Mouse (Mus musculus): ENCODE measurements around the gene Kdm2b. TPM values are rescaled to one million over a fixed set of nuclear protein-coding genes. Genes with fewer than 3 reads are reported as not detected.

The Kdm2b gene
- polyA plus RNA-seq (2016; fragmentation: Nextera tagmentation; extraction: Ambion mirVana) = 88.1 and 92.1 TPM in 2 replicates

DNA sequence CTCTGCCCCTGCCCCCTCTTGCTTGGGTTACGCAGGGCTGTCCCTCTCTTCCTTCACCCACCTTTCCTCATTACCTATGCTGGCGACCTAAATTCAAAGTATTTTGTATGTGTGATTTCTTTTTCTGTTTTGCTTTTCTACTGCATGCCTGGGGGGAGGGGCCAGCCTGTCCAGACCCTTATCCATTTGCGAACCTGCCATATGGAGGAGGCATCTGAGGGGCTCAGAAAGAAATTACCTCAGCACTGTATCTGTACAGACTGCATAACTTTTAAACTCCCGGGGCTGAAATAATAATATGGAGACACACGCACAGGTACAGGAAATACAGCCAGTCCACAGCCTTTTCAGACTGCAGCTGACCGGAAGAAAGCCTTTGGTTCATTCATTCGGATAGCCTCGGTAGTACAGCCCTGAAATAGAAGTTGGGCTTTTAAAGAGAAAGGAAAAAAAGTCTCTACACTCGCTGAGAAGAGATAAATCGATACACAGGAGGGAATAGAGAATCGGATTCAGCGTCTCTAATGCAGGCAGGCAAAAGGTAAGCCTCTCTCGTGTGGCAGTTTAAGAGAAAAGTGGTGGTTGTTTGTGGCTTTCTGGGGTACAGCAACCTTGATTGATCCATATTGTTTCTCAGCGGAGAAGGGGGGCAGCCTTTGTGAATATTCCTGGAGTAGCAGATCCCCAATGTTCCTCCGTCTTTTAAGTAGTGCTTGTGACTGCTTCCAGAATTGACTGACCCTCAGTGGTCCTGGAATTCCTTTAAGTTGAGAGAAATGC lies at the start of gene Kdm2b:
Gene Kdm2b, minus strand, starts transcription at position 273 of the 780 bp plus-strand sequence.
- Histone ChIP-seq H3K27me3 (replicated peaks; ENCODE audit: low read depth, poor library complexity, severe bottlenecking) (no peaks in the 10 kb centered on the region), H3K4me3 (peak within 1 kb of the TSS; percentile 83), H3K27ac (replicated peaks) (peak within 1 kb of the TSS; percentile 98), H3K4me1 (peaks cover 89% of the 10 kb centered on the region), H3K36me3 (replicated peaks) (no peaks in the 10 kb centered on the region), H3K9me3 (no peaks in the 10 kb centered on the region)
- WGBS = 2% methylated on average over 15 of the region's 15 CpGs
- no peak for DNase-seq (ENCODE audit: low spot score)

DNA sequence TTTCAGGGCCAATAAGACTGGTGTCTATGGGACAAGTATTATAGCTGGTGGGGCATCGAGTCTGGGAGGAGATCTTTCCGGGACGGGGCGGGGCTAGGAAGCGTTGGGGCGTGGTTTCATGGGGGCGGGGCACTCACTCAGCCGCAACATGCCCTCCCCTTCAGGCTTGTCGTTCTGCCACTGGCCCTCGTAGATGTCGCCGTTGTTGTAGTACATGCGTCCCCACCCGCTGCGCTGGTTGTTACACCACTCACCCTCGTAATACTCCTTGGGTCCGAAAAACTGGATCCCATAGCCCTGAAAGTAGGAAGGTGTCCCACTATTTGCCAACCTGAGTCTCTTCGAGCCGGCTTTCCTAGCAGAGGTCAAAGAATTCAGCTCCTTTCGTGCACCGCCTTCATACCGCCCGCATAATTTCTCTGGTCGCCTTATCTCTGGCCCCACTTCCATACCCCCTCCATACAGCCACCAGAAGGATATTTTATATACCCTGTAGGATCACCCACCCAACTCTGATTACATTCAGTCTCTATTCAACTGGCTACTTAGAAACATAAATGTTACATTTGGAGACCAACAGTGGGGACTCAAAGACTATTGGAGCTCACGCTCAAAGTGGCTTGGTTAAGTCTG lies 49.6 kb upstream of the Kdm2b start:
- peak; percentile 72 for DNase-seq (ENCODE audit: low spot score)
- 3% methylated on average over 25 of the region's 25 CpGs for WGBS
- Histone ChIP-seq H3K4me1 (peaks cover 21% of the 10 kb centered on the region), H3K36me3 (replicated peaks) (no peaks in the 10 kb centered on the region), H3K27ac (replicated peaks) (0 out of 2 replicates have a peak overlapping the region, but pooled peaks have one; percentile 16), H3K4me3 (peak overlapping the region; percentile 55), H3K9me3 (no peaks in the 10 kb centered on the region), H3K27me3 (replicated peaks; ENCODE audit: low read depth, poor library complexity, severe bottlenecking) (0 out of 2 replicates have a peak, but pooled peaks cover 6% of the 10 kb centered on the region)

DNA sequence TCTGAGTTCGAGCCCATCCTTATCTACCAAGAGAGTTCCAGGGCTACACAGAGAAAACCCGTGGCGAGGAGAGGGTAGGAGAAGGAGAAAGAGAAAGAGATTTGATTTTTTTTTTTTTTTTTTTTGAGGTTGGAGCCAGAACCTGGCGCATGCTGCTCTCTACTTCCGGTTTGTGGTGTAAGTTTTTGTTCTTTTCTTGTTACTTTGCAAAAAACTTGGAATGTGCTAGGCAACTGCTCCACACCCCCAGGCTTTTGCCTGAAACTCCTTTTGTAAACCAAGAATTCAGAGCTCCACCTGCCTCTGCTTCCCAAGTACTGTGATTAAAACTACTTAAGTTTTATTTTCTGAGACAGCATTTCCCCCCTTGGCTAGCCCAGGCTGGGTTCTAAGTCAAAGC lies 48.5 kb upstream of the Kdm2b start:
- H3K27ac ChIP-seq (replicated peaks) = no peak overlapping the region
- WGBS = 89% methylated on average over 5 of the region's 5 CpGs
- H3K4me1 ChIP-seq = peaks cover 21% of the 10 kb centered on the region
- 0 out of 2 replicates have a peak, but pooled peaks cover 6% of the 10 kb centered on the region for H3K27me3 ChIP-seq (replicated peaks; ENCODE audit: low read depth, poor library complexity, severe bottlenecking)
- H3K4me3 ChIP-seq = no peak overlapping the region
- no peaks in the 10 kb centered on the region for H3K9me3 ChIP-seq
- H3K36me3 ChIP-seq (replicated peaks) = no peaks in the 10 kb centered on the region
- no peak for DNase-seq (ENCODE audit: low spot score)

DNA sequence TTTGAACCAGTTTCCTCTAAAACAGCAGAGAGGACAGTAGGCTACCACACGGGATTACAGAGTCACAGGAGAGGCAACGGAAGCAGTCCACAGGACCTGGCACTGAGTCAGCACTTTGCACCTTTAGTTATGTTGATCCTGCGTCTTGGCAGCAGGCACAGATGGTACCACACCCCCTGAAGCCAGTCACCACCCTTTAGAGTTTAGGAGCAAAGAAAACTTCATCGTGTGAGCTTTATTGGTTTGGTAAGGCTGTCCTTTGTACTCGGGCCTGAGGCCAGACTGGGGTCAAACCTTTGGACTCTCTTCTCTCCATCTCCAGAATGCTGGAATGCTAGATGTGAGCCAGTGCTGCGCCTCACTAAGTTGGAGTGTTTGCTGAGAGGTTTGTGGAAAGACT lies 45.9 kb upstream of the Kdm2b start:
- H3K36me3 ChIP-seq (replicated peaks) = peaks cover 18% of the 10 kb centered on the region
- H3K27me3 ChIP-seq (replicated peaks; ENCODE audit: low read depth, poor library complexity, severe bottlenecking) = 0 out of 2 replicates have a peak, but pooled peaks cover 3% of the 10 kb centered on the region
- H3K4me1 ChIP-seq = peaks cover 16% of the 10 kb centered on the region
- DNase-seq (ENCODE audit: low spot score) = peak; percentile 10
- H3K4me3 ChIP-seq = no peak overlapping the region
- WGBS = 42% methylated on average over 6 of the region's 6 CpGs
- peaks cover 4% of the 10 kb centered on the region; the same call in 1 of the 2 replicates for H3K9me3 ChIP-seq
- H3K27ac ChIP-seq (replicated peaks) = no peak overlapping the region

DNA sequence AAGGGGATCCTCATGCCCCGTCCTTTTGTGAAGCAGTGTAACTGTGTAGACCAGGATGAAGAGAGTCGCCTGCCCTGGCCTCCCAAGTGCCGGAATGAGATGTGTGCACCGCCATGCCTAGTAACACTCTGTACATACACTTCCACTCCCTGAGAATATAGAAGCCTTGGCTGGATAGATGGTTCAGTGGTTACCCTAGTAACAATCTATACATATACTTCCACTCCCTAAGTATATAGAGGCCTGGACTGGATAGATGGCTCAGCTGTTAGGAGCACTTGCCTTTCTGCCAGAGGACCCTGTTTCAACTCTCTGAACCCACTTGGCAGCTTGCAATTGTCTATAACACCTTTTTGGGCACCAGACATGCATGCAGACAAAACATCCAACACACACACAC lies 45.5 kb upstream of the Kdm2b start:
- no peak overlapping the region for H3K27ac ChIP-seq (replicated peaks)
- H3K4me3 ChIP-seq = no peak overlapping the region
- 0 out of 2 replicates have a peak, but pooled peaks cover 3% of the 10 kb centered on the region for H3K27me3 ChIP-seq (replicated peaks; ENCODE audit: low read depth, poor library complexity, severe bottlenecking)
- peaks cover 16% of the 10 kb centered on the region for H3K4me1 ChIP-seq
- peaks cover 4% of the 10 kb centered on the region; the same call in 1 of the 2 replicates for H3K9me3 ChIP-seq
- H3K36me3 ChIP-seq (replicated peaks) = peaks cover 22% of the 10 kb centered on the region
- WGBS = 91% methylated on average over 4 of the region's 4 CpGs
- no peak for DNase-seq (ENCODE audit: low spot score)

DNA sequence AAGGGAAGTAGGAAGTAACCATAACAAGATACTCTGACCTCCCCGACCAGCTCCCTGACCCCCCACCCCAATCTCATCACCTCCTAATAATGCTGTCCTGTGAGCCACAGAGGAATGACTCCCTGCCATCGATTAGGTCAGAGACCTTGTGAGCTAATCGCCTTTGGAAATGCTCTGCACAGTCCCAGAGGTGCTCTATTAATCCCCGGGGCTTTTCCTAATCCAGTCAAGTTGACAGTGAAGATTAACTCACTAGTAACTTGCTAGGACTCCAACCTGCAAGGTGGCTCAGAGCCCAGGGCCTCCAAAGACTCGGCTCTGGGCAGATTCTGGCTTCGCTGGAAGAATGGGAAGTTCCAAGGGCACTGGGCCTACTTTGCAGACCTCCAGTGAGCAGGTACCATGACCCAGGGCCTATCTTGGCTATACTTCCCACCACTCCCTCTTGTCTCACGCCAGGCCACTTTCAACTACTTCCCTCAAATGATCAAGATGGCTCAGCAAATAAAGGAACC lies 44.1 kb upstream of the Kdm2b start:
- WGBS = 69% methylated on average over 7 of the region's 7 CpGs
- peaks cover 5% of the 10 kb centered on the region; the same call in 1 of the 2 replicates for H3K4me1 ChIP-seq
- DNase-seq (ENCODE audit: low spot score) = no peak
- peaks cover 4% of the 10 kb centered on the region; the same call in 1 of the 2 replicates for H3K9me3 ChIP-seq
- peaks cover 36% of the 10 kb centered on the region for H3K36me3 ChIP-seq (replicated peaks)
- H3K27ac ChIP-seq (replicated peaks) = no peak overlapping the region
- H3K27me3 ChIP-seq (replicated peaks; ENCODE audit: low read depth, poor library complexity, severe bottlenecking) = 0 out of 2 replicates have a peak, but pooled peaks cover 3% of the 10 kb centered on the region
- H3K4me3 ChIP-seq = no peak overlapping the region

DNA sequence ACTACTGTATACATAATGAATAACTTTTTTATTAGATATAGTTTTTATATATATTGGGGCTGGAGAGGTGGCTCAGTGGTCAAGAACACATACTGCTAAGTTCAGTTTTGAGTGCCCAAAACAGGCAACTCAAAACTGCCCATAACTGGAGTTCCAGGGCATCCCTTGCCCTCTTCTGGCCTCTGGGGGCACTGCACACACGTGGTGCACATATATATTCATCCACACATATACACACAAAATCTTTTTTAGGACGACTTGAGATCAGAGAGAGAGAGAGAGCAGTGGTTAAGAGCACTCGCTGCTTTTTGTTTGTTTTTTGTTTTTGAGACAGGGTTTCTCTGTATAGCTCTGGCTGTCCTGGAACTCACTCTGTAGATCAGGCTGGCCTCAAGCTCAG lies 41.7 kb upstream of the Kdm2b start:
- H3K36me3 ChIP-seq (replicated peaks) = peaks cover 36% of the 10 kb centered on the region
- 87% methylated on average over 3 of the region's 3 CpGs for WGBS
- H3K27me3 ChIP-seq (replicated peaks; ENCODE audit: low read depth, poor library complexity, severe bottlenecking) = no peaks in the 10 kb centered on the region
- peaks cover 4% of the 10 kb centered on the region; the same call in 1 of the 2 replicates for H3K9me3 ChIP-seq
- H3K27ac ChIP-seq (replicated peaks) = no peak overlapping the region
- no peak overlapping the region for H3K4me3 ChIP-seq
- DNase-seq (ENCODE audit: low spot score) = no peak
- H3K4me1 ChIP-seq = peaks cover 17% of the 10 kb centered on the region

DNA sequence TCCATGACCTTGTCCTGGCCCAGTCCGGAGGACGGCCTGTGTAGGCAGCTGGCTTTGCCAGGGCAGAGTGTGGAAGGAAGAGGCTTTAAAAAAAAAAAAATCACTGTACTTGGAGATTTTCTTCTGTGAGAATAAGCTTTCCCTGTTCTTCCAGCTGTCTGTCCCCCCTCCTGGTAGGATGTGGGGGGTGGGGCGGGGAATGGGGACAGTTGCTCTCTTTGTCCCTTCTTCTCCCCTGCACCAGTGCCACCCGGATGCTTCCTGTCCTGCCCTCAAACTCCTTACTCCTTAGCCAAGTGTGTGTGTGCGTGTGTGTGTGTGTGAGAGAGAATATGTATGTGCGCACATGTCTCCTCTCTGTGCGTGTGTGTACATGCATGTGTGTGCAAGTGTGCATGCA lies 40.1 kb upstream of the Kdm2b start:
- WGBS = 64% methylated on average over 7 of the region's 7 CpGs
- Histone ChIP-seq H3K36me3 (replicated peaks) (peaks cover 41% of the 10 kb centered on the region), H3K27me3 (replicated peaks; ENCODE audit: low read depth, poor library complexity, severe bottlenecking) (no peaks in the 10 kb centered on the region), H3K9me3 (peaks cover 4% of the 10 kb centered on the region; the same call in 1 of the 2 replicates), H3K4me3 (no peak overlapping the region), H3K27ac (replicated peaks) (no peak overlapping the region), H3K4me1 (peaks cover 19% of the 10 kb centered on the region)
- DNase-seq (ENCODE audit: low spot score) = no peak

DNA sequence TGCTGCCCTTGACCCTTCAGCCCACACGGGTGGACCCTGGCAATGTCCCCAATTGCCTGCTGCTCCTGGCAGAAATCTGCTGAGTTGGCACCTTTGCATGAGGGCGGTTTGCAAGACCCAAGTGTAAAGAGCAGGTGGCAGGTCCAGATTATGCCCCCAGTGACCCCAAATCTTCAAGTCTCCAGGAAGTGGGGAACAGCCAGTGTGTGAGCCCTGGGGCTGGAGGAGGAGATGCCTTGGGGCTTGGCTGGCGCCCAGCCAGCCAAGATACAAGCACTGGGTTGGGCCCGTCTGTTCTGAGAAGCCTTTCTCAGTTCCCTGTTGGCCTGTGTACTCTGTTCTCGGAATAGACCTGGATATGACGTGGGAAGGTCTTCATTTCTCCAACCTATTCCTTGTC lies 37.8 kb upstream of the Kdm2b start:
- H3K9me3 ChIP-seq = peaks cover 4% of the 10 kb centered on the region; the same call in 1 of the 2 replicates
- H3K4me3 ChIP-seq = no peak overlapping the region
- DNase-seq (ENCODE audit: low spot score) = no peak
- H3K36me3 ChIP-seq (replicated peaks) = peaks cover 40% of the 10 kb centered on the region
- no peaks in the 10 kb centered on the region for H3K27me3 ChIP-seq (replicated peaks; ENCODE audit: low read depth, poor library complexity, severe bottlenecking)
- WGBS = 77% methylated on average over 6 of the region's 6 CpGs
- no peak overlapping the region for H3K27ac ChIP-seq (replicated peaks)
- peaks cover 19% of the 10 kb centered on the region for H3K4me1 ChIP-seq

DNA sequence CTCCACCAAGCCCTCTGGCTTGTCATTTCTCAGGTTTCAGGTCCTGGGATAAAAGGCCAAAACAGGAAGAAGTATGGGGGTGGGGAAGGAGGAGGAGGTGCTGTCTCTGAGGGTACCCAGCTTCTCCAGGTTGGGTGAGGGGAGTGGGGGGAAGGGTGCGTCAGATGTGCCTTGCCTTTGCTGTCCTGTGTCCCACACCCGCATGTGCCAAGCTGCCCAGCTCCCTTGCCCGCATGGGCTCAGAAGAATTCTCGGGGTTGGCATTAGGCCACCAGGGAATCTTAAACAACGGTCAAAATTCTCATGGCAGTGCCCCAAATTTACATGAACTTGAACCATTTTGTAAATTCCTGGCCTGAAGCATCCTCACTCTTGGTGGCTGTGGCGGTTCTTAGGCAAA lies 36.8 kb upstream of the Kdm2b start:
- Histone ChIP-seq H3K4me3 (no peak overlapping the region), H3K4me1 (peaks cover 19% of the 10 kb centered on the region), H3K36me3 (replicated peaks) (peaks cover 30% of the 10 kb centered on the region), H3K27me3 (replicated peaks; ENCODE audit: low read depth, poor library complexity, severe bottlenecking) (no peaks in the 10 kb centered on the region), H3K27ac (replicated peaks) (no peak overlapping the region), H3K9me3 (peaks cover under 1% of the 10 kb centered on the region; the same call in 1 of the 2 replicates)
- WGBS = 61% methylated on average over 6 of the region's 6 CpGs
- DNase-seq (ENCODE audit: low spot score) = no peak

DNA sequence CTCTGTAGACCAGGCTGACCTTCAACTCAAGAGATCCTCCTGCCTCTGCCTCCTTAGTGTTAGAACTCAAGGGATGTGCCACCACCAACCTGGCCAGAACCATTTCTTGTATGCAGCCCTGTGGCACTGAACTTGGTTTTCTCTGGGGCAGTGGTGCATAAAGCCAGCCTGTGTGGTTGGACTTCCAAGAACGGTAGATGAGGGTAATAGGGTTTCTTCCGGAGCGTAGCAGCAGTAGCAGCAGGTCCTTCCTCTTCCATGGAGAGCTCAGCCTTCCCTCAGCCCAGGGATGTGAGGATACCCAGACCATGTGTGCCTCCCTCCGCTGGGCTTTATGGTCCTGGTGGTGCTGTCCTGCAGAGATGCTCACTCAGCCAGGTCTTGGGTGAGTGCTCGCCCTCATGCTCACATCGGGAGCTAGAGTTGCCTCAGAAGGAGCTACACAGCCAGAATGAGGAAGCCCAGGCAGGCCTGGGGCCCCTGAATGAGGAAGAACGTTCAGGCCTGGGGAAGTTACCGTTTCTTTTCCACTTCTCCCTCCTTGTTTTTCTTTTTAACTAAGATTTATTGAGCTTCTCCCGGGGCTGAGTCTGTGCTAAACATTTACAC lies 35.4 kb upstream of the Kdm2b start:
- peaks cover 19% of the 10 kb centered on the region for H3K36me3 ChIP-seq (replicated peaks)
- H3K27ac ChIP-seq (replicated peaks) = no peak overlapping the region
- no peaks in the 10 kb centered on the region for H3K9me3 ChIP-seq
- no peaks in the 10 kb centered on the region for H3K27me3 ChIP-seq (replicated peaks; ENCODE audit: low read depth, poor library complexity, severe bottlenecking)
- H3K4me3 ChIP-seq = no peak overlapping the region
- 86% methylated on average over 9 of the region's 9 CpGs for WGBS
- peaks cover 20% of the 10 kb centered on the region for H3K4me1 ChIP-seq
- no peak for DNase-seq (ENCODE audit: low spot score)

DNA sequence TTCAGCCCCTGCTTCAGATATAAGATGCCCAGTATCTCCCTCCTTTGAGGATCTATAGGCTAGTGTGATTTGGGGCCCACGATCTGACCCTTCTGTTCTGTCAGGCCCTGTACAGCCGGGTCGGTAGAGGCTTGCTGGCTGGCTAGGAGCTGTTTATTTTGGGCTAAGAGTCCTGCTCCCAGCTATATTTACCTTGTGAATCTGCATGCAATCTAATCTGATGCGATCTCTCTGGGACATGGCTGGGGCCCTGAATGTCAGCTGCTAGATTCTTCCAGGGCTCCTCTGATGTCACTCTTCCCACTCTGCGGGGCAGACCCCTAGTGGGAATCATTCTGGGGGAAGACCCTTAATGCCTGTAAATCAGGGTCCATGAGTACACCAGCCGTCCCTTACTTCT lies 34.7 kb upstream of the Kdm2b start:
- 88% methylated on average over 6 of the region's 6 CpGs for WGBS

More for the DNA sequence above, 34.7 kb upstream of the Kdm2b start:
- Histone ChIP-seq H3K9me3 (no peaks in the 10 kb centered on the region), H3K4me1 (peaks cover 27% of the 10 kb centered on the region), H3K27ac (replicated peaks) (no peak overlapping the region), H3K4me3 (no peak overlapping the region), H3K36me3 (replicated peaks) (peaks cover 11% of the 10 kb centered on the region), H3K27me3 (replicated peaks; ENCODE audit: low read depth, poor library complexity, severe bottlenecking) (no peaks in the 10 kb centered on the region)
- no peak for DNase-seq (ENCODE audit: low spot score)
